Mouse (Mus musculus) embryonic facial prominence, embryonic 15.5 days (tissue): ENCODE data around the gene Ltb. TPM values are rescaled to one million over a fixed set of nuclear protein-coding genes. Genes with fewer than 3 reads are reported as not detected.
A peak's percentile ranks its signal among the peaks of the same experiment; 100 is the strongest.

Experiments
- ATAC-seq: fragments of 200-750 bp; cut with Nextera tagmentation; 2 replicates; pipeline ENCODE4 v1.8.0; 2017; ENCODE audit warnings: low read depth, moderate TSS enrichment; ENCODE audit not compliant: insufficient number of reproducible peaks, low FRiP score, low TSS enrichment
- H3K27ac ChIP-seq: fragments of 300-500 bp; sonication (generic); replicated peaks from 2 replicates; pipeline ENCODE4 v1.5.1; 2015; ENCODE audit warnings: mild to moderate bottlenecking, inconsistent platforms
- H3K27me3 ChIP-seq: fragments of 300-500 bp; sonication (generic); 2 replicates; pipeline ENCODE4 v1.6.1; 2015; ENCODE audit warnings: inconsistent platforms
- H3K36me3 ChIP-seq: fragments of 300-500 bp; sonication (generic); 2 replicates; pipeline ENCODE4 v1.6.1; 2015; ENCODE audit warnings: mild to moderate bottlenecking, inconsistent platforms
- H3K4me1 ChIP-seq: fragments of 300-500 bp; sonication (generic); 2 replicates; pipeline ENCODE4 v1.6.1; 2015; ENCODE audit warnings: inconsistent platforms
- H3K4me2 ChIP-seq: fragments of 300-500 bp; sonication (generic); replicated peaks from 2 replicates; pipeline ENCODE4 v1.6.1; 2015; ENCODE audit warnings: mild to moderate bottlenecking, inconsistent platforms
- H3K4me3 ChIP-seq: fragments of 300-500 bp; sonication (generic); replicated peaks from 2 replicates; pipeline ENCODE4 v1.5.1; 2015; ENCODE audit warnings: mild to moderate bottlenecking, inconsistent platforms
- H3K9ac ChIP-seq: fragments of 300-500 bp; sonication (generic); 2 replicates; pipeline ENCODE4 v1.6.1; 2015; ENCODE audit warnings: inconsistent platforms
- H3K9me3 ChIP-seq: fragments of 300-500 bp; sonication (generic); replicated peaks from 2 replicates; pipeline ENCODE4 v1.6.1; 2016; ENCODE audit warnings: inconsistent platforms
- WGBS: fragments of 180-500 bp; shearing (Covaris S2); methylation state at CpG from one replicate; pipeline ENCODE4 v1.1.7; 2015; 5-methylcytosine and 5-hydroxymethylcytosine counted together
- polyA plus RNA-seq: library from polyadenylated mRNA; unstranded; fragments of >200 nt; fragmentation: Nextera tagmentation; extraction: Ambion mirVana; gene quantifications from 2 replicates; pipeline ENCODE4 v1.2.1, GENCODE M21; 2015

The Ltb gene
- polyA plus RNA-seq, 1 experiment from 2014 or later: 2.3 TPM

- peaks cover 13% of the 10 kb centered on the region; the same call in 1 of the 2 replicates for H3K4me1 ChIP-seq
- no peaks in the 10 kb centered on the region for H3K36me3 ChIP-seq
- peak overlapping the region; percentile 78 for H3K27ac ChIP-seq
- ATAC-seq: peak; percentile 77
- peak overlapping the region; percentile 48 for H3K4me3 ChIP-seq
- 1% methylated on average over 18 of the region's 18 CpGs for WGBS
- peak overlapping the region; percentile 45 for H3K4me2 ChIP-seq
- no peaks in the 10 kb centered on the region for H3K27me3 ChIP-seq
- no peak overlapping the region for H3K9ac ChIP-seq
- H3K9me3 ChIP-seq: no peaks in the 10 kb centered on the region
These were observed 8.3 kb upstream of the Ltb start for GRCm38 (mm10) chr17:35185639-35186611.

- Histone ChIP-seq H3K9me3 (no peaks in the 10 kb centered on the region), H3K4me3 (peak overlapping the region; percentile 48), H3K27me3 (no peaks in the 10 kb centered on the region), H3K9ac (no peak overlapping the region), H3K4me2 (peak overlapping the region; percentile 45), H3K36me3 (no peaks in the 10 kb centered on the region), H3K4me1 (peaks cover 13% of the 10 kb centered on the region; the same call in 1 of the 2 replicates), H3K27ac (peak overlapping the region; percentile 78)
- under 1% methylated on average over 4 of the region's 4 CpGs for whole genome bisulfite sequencing
- ATAC-seq: 0 out of 2 replicates have a peak, but pooled peaks have one; percentile 9
These were observed 7.6 kb upstream of the Ltb start for GRCm38 (mm10) chr17:35186681-35187080.

GRCm38 (mm10) chr17:35187345-35187744, 6.9 kb upstream of the Ltb start:
- Histone ChIP-seq H3K36me3 (no peaks in the 10 kb centered on the region), H3K27me3 (no peaks in the 10 kb centered on the region), H3K9me3 (no peaks in the 10 kb centered on the region), H3K4me1 (peaks cover 13% of the 10 kb centered on the region; the same call in 1 of the 2 replicates), H3K4me3 (no peak overlapping the region), H3K27ac (no peak overlapping the region), H3K9ac (no peak overlapping the region), H3K4me2 (no peak overlapping the region)
- no peak for ATAC-seq
- 67% methylated on average over 4 of the region's 4 CpGs for WGBS

GRCm38 (mm10) chr17:35187959-35188610, 6.2 kb upstream of the Ltb start, which contains the start of gene Lst1:
Lst1 (minus strand) TSS chr17:35188439.
- Histone ChIP-seq H3K36me3 (no peaks in the 10 kb centered on the region), H3K27ac (no peak within 1 kb of the TSS), H3K27me3 (no peaks in the 10 kb centered on the region), H3K4me2 (no peak within 1 kb of the TSS), H3K9ac (no peak within 1 kb of the TSS), H3K4me1 (peaks cover 13% of the 10 kb centered on the region; the same call in 1 of the 2 replicates), H3K9me3 (no peaks in the 10 kb centered on the region), H3K4me3 (no peak within 1 kb of the TSS)
- no peak for ATAC-seq
- 75% methylated on average over 7 of the region's 7 CpGs for WGBS

- H3K27ac ChIP-seq: no peak overlapping the region
- no peak overlapping the region for H3K9ac ChIP-seq
- H3K27me3 ChIP-seq: peaks cover 5% of the 10 kb centered on the region; the same call in 1 of the 2 replicates
- no peak overlapping the region for H3K4me2 ChIP-seq
- no peak for ATAC-seq
- no peaks in the 10 kb centered on the region for H3K36me3 ChIP-seq
- no peaks in the 10 kb centered on the region for H3K9me3 ChIP-seq
- H3K4me1 ChIP-seq: peaks cover 13% of the 10 kb centered on the region; the same call in 1 of the 2 replicates
- no peak overlapping the region for H3K4me3 ChIP-seq
- 57% methylated on average over 1 of the region's 1 CpGs for WGBS
These were observed 5.1 kb upstream of the Ltb start for GRCm38 (mm10) chr17:35189186-35189585.

- no peaks in the 10 kb centered on the region for H3K36me3 ChIP-seq
- H3K9ac ChIP-seq: no peak overlapping the region
- no peak overlapping the region for H3K27ac ChIP-seq
- H3K4me2 ChIP-seq: no peak overlapping the region
- no peaks in the 10 kb centered on the region for H3K9me3 ChIP-seq
- WGBS: 73% methylated on average over 4 of the region's 4 CpGs
- H3K4me1 ChIP-seq: peaks cover 16% of the 10 kb centered on the region; the same call in 1 of the 2 replicates
- H3K27me3 ChIP-seq: peaks cover 14% of the 10 kb centered on the region
- H3K4me3 ChIP-seq: no peak overlapping the region
- no peak for ATAC-seq
These were observed 4.1 kb upstream of the Ltb start for GRCm38 (mm10) chr17:35190096-35190495.

GRCm38 (mm10) chr17:35191723-35192122, 2.5 kb upstream of the Ltb start:
- H3K27me3 ChIP-seq: peaks cover 30% of the 10 kb centered on the region
- peaks cover 19% of the 10 kb centered on the region for H3K4me1 ChIP-seq
- 56% methylated on average over 2 of the region's 2 CpGs for WGBS
- no peak overlapping the region for H3K9ac ChIP-seq
- no peak overlapping the region for H3K4me2 ChIP-seq
- H3K9me3 ChIP-seq: no peaks in the 10 kb centered on the region
- no peak overlapping the region for H3K27ac ChIP-seq
- ATAC-seq: no peak
- H3K36me3 ChIP-seq: no peaks in the 10 kb centered on the region
- H3K4me3 ChIP-seq: no peak overlapping the region

- H3K27me3 ChIP-seq: peaks cover 30% of the 10 kb centered on the region
- no peaks in the 10 kb centered on the region for H3K9me3 ChIP-seq
- 75% methylated on average over 5 of the region's 5 CpGs for WGBS
- H3K4me1 ChIP-seq: peaks cover 16% of the 10 kb centered on the region
- ATAC-seq: no peak
- no peak overlapping the region for H3K4me2 ChIP-seq
- no peaks in the 10 kb centered on the region for H3K36me3 ChIP-seq
- H3K4me3 ChIP-seq: no peak overlapping the region
- H3K9ac ChIP-seq: no peak overlapping the region
- no peak overlapping the region for H3K27ac ChIP-seq
These were observed 1.3 kb upstream of the Ltb start for GRCm38 (mm10) chr17:35192924-35193323.

GRCm38 (mm10) chr17:35194844-35195630, 798 bp downstream of the Ltb start:
- H3K4me3 ChIP-seq: peak overlapping the region; percentile 48
- H3K9ac ChIP-seq: peak overlapping the region; percentile 42
- H3K4me2 ChIP-seq: peak overlapping the region; percentile 90
- 41% methylated on average over 19 of the region's 19 CpGs for WGBS
- no peak overlapping the region for H3K27ac ChIP-seq
- no peaks in the 10 kb centered on the region for H3K9me3 ChIP-seq
- ATAC-seq: no peak
- no peaks in the 10 kb centered on the region for H3K36me3 ChIP-seq
- H3K4me1 ChIP-seq: peaks cover 16% of the 10 kb centered on the region
- H3K27me3 ChIP-seq: peaks cover 30% of the 10 kb centered on the region

- Histone ChIP-seq H3K4me3 (peak overlapping the region; percentile 48), H3K4me2 (peak overlapping the region; percentile 90), H3K9me3 (no peaks in the 10 kb centered on the region), H3K27me3 (peaks cover 30% of the 10 kb centered on the region), H3K4me1 (peaks cover 16% of the 10 kb centered on the region), H3K27ac (no peak overlapping the region), H3K9ac (peak overlapping the region; percentile 42), H3K36me3 (no peaks in the 10 kb centered on the region)
- peak; percentile 84 for ATAC-seq
- WGBS: 2% methylated on average over 66 of the region's 66 CpGs
These were observed 1.5 kb downstream of the Ltb start for GRCm38 (mm10) chr17:35195631-35196320.
